Mouse (Mus musculus): ENCODE measurements around the gene Arfgap2.
A peak's percentile ranks its signal among the peaks of the same experiment; 100 is the strongest.

Arfgap2 gene

GRCm38 (mm10) chr2:91306589-91306988 lies 41.8 kb downstream of the Arfgap2 start:
- no peak for DNase-seq (ENCODE audit: low read depth, low spot score)

GRCm38 (mm10) chr2:91308680-91309079 lies 43.9 kb downstream of the Arfgap2 start:
- no peak for DNase-seq (ENCODE audit: low read depth, low spot score)

GRCm38 (mm10) chr2:91309546-91309945 lies 44.8 kb downstream of the Arfgap2 start:
- DNase-seq (ENCODE audit: low read depth, low spot score) = no peak

GRCm38 (mm10) chr2:91312578-91313311 lies 48.0 kb downstream of the Arfgap2 start:
- DNase-seq (ENCODE audit: low read depth, low spot score) = no peak

DNA sequence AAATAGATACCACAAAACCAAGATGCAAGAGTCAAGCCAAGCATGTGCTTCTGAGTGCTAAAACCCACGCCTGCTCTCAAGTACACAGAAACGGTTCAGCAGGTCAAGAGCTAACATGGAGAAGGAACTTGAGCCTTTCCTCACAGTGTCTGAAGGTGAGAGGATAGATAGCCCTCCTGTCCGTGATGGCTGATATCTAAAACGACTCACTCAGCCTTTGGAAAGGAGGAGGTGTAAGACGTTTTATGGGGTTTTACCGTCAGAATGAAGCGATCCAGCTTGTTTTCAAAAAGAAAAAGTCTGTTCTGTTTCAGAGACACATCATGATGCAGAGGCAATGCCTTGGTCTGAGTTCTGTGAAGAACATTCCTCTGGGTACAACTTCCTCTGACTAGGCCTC lies 49.4 kb downstream of the Arfgap2 start:
- DNase-seq (ENCODE audit: low read depth, low spot score) = no peak

GRCm38 (mm10) chr2:91320559-91321529 lies 56.1 kb downstream of the Arfgap2 start:
- DNase-seq (ENCODE audit: low read depth, low spot score) = no peak

DNA sequence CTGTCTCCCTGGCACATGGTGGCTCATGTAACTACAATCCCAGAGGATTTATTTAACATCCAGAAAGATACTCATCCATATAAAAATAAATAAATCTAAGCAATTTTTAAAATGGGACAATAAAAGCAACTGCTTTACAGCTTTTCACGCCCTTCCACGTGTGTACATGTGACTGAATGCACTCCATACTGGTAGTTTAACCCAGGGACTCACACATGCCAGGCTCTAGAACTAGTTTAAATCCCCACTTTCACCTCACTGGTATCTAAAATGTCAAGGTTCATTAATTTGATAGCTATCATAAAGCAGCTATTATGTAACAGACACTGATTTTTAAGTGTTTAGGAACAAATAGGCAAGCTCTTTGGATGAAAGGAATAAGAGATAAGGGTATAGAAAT lies 57.1 kb downstream of the Arfgap2 start:
- DNase-seq (ENCODE audit: low read depth, low spot score) = no peak

- no peak for DNase-seq (ENCODE audit: low read depth, low spot score)
Observed at GRCm38 (mm10) chr2:91322490-91322889, 57.7 kb downstream of the Arfgap2 start.

DNA sequence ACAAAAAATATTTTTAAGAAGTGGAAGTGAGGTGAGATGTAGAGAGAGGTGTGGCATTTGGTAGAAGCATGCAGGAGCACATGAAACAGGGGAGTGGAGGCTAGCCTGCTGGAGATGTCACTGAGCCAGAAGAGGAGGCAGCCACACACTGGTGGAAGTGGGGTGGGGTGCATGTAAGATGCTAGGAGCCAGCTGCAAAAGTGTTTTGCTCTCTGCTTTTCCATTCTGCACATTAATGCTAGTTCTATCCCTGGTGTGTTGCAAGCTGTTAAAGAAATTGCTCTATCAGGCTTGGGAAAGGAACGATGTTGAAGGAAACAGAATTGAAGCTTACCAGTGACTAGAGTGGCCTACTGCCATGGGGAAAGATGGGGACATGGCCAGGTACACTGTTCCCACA lies 59.6 kb downstream of the Arfgap2 start:
- DNase-seq (ENCODE audit: low read depth, low spot score) = no peak

- peak; percentile 28 for DNase-seq (ENCODE audit: low read depth, low spot score)
Observed at GRCm38 (mm10) chr2:91324761-91325421, 60.1 kb downstream of the Arfgap2 start.

All from retina, postnatal 7 days (tissue).